Mouse (Mus musculus): ENCODE data around the gene Disp1. TPM values are rescaled to one million over a fixed set of nuclear protein-coding genes. Genes with fewer than 3 reads are reported as not detected.

The Disp1 gene
- polyA plus RNA-seq, 1 experiment from 2014 or later, result 9.6 TPM

DNA sequence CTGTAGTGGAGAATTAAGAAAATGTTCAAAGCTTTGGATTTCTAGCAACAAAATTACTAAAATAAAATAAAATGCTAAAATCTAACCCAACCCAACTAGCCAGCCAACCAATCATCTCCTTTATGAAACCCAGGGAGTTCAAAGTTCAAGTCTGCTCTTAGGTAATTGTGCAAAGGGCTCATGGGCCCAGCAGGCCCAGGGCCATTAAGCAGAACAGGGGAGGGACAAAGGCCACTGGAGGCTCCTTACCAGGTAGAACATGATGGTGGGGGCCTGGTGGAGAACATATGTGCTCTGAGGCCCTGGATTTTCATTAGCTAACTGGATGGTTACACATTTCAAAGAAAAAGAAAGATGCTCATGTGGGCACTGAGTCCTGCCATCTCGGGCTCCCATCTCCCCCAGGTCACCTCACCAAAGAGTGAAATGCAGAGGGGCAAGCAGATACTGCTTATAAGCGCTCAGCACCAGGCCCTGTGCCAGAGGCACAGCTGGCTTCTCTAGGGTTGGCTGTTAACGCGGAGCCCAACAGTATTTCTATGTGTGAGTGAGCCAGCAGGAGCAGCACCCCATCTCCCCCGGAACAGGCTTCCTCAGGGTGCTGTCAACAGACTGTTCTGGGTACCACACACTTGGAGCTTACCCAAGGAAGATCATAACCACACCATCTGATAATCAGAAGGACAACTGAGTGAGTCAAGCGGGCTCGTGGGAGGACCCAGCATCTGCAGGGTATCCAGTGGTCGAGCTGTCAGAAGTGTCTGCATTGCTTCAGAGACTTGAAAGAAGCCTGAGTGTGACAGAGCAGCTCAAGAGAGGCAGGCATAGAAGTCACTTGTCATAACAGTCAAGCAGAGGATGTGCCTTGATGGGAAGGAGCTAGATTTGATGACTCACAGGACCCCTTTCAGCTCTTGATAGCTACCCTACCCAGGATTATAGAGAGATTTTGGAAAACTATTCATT, 137.0 kb downstream of the Disp1 start:
- ATAC-seq (replicated peaks), result no peak
- 87% methylated on average over 8 of the region's 8 CpGs for WGBS
- H3K4me2 ChIP-seq, result no peak overlapping the region
- H3K27ac ChIP-seq, result no peak overlapping the region
- no peak overlapping the region for H3K4me3 ChIP-seq
- no peaks in the 10 kb centered on the region for H3K9me3 ChIP-seq
- peaks cover 23% of the 10 kb centered on the region for H3K36me3 ChIP-seq (replicated peaks)
- H3K9ac ChIP-seq, result no peak overlapping the region
- no peaks in the 10 kb centered on the region for H3K27me3 ChIP-seq (replicated peaks)
- H3K4me1 ChIP-seq, result no peaks in the 10 kb centered on the region

- ATAC-seq (replicated peaks), result no peak
- Histone ChIP-seq H3K4me1 (peaks cover 5% of the 10 kb centered on the region; the same call in 1 of the 2 replicates), H3K9ac (no peak overlapping the region), H3K27me3 (replicated peaks) (no peaks in the 10 kb centered on the region), H3K4me2 (no peak overlapping the region), H3K36me3 (replicated peaks) (peaks cover 4% of the 10 kb centered on the region), H3K4me3 (no peak overlapping the region), H3K27ac (no peak overlapping the region), H3K9me3 (no peaks in the 10 kb centered on the region)
- WGBS, result 75% methylated on average over 4 of the region's 4 CpGs
Observed at GRCm38 (mm10) chr1:183082436-183082835, 138.9 kb downstream of the Disp1 start.

DNA sequence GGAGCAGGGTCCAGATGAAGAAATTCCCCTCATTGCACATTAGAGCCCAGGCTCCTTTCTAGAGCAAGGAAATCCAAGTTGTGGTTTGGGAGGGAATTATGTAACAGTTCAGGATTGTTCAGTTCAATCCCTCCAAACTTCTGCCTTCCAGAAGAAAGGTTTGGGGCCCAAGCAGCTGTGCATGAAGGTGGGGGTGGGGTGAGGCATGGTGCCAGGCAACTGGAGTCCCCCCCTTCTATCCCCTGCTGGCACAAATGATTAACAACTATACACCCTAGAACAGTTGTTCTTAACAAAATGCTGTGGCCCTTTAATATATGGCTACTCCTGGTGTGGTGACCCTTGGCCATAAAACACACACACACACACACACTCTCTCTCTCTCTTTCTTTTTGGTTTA, 140.2 kb downstream of the Disp1 start:
- Histone ChIP-seq H3K9me3 (no peaks in the 10 kb centered on the region), H3K27ac (no peak overlapping the region), H3K27me3 (replicated peaks) (no peaks in the 10 kb centered on the region), H3K4me1 (peaks cover 5% of the 10 kb centered on the region; the same call in 1 of the 2 replicates), H3K36me3 (replicated peaks) (peaks cover 3% of the 10 kb centered on the region; the same call in 1 of the 2 replicates), H3K4me2 (no peak overlapping the region), H3K9ac (no peak overlapping the region), H3K4me3 (no peak overlapping the region)
- no peak for ATAC-seq (replicated peaks)

GRCm38 (mm10) chr1:183075121-183075822, 146.1 kb downstream of the Disp1 start:
- ATAC-seq (replicated peaks), result 0 out of 2 replicates have a peak, but pooled peaks have one; percentile 37
- H3K4me3 ChIP-seq, result no peak overlapping the region
- no peaks in the 10 kb centered on the region for H3K9me3 ChIP-seq
- peaks cover 5% of the 10 kb centered on the region; the same call in 1 of the 2 replicates for H3K4me1 ChIP-seq
- WGBS, result 41% methylated on average over 15 of the region's 15 CpGs
- no peak overlapping the region for H3K27ac ChIP-seq
- no peak overlapping the region for H3K9ac ChIP-seq
- no peaks in the 10 kb centered on the region for H3K27me3 ChIP-seq (replicated peaks)
- no peak overlapping the region for H3K4me2 ChIP-seq
- H3K36me3 ChIP-seq (replicated peaks), result no peaks in the 10 kb centered on the region

DNA sequence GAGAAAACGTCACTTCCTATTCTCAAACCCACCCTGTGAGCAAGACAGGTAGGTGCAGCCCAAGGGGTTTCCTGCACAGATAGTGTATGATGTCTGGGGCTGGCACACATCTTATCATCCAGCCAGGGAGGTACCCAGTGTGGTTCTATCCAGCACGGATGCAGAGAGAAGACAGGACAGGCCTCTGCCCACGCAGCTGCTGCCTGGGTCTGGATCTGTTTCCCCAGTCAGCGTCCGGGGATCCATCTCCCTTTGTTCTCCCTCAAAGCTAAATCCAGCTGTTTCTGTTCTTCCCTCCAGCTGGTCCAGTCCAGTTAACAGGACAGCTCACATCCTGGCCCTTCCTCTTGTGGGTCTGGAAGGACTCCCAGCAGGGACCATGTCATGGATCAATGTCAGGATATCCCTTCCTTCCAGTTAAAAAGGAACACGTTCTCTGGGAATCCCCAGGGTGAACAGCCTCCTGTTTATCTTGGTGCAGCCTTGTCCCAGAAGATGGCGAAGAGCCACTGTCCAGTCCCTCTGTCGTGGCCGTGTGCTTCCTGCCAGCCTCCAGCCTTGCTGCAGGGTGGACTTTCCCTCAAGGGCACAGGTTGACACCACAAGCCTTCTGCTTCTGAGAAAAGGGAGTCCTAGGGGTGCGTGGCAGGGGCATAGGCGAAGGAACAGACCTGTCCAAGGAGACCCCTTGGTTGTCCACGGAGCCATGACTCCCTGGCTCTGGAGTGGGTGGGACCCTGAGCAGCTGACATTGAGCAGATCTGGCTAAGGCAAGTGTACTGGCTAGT, 148.9 kb downstream of the Disp1 start:
- ATAC-seq (replicated peaks), result no peak
- Histone ChIP-seq H3K27ac (no peak overlapping the region), H3K4me1 (no peaks in the 10 kb centered on the region), H3K4me3 (no peak overlapping the region), H3K4me2 (no peak overlapping the region), H3K27me3 (replicated peaks) (no peaks in the 10 kb centered on the region), H3K9me3 (no peaks in the 10 kb centered on the region), H3K9ac (no peak overlapping the region), H3K36me3 (replicated peaks) (no peaks in the 10 kb centered on the region)
- 71% methylated on average over 12 of the region's 12 CpGs for WGBS

DNA sequence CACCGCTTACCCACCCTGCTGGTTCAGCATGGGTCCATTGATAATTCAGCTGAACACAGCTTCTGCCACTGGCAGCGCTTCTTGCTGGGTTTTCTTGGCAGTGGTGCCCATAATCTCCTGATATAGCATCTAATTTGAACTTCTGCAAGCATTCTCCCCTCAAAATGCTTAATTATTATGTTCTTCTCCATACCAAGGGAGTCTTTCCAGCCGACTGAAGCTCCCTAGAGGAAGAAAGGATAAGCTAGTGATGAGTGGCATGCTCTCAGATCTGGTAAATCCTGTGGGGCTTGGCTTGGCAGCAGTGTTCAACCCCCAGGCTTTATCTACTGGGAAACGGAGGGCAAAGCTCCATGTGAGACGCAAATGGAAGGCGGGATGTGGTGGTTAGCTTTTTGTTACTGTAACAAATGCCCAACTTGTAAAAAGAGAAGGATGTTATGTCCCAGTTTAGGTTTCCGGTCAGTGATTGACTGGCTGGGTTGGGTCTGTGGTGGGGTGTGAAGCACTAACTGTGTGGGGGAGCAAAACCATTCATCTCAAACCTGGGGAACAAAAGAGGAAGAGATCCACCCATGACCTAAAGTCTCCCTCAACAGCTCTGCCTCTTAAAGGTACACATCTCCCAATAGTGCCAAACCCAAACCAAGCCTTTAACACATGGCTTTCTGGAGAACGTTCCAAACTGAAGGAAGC, 151.2 kb downstream of the Disp1 start:
- Histone ChIP-seq H3K27me3 (replicated peaks) (no peaks in the 10 kb centered on the region), H3K4me3 (no peak overlapping the region), H3K27ac (no peak overlapping the region), H3K36me3 (replicated peaks) (no peaks in the 10 kb centered on the region), H3K9ac (no peak overlapping the region), H3K4me2 (no peak overlapping the region), H3K4me1 (no peaks in the 10 kb centered on the region), H3K9me3 (no peaks in the 10 kb centered on the region)
- no peak for ATAC-seq (replicated peaks)
- WGBS, result 66% methylated on average over 8 of the region's 8 CpGs

DNA sequence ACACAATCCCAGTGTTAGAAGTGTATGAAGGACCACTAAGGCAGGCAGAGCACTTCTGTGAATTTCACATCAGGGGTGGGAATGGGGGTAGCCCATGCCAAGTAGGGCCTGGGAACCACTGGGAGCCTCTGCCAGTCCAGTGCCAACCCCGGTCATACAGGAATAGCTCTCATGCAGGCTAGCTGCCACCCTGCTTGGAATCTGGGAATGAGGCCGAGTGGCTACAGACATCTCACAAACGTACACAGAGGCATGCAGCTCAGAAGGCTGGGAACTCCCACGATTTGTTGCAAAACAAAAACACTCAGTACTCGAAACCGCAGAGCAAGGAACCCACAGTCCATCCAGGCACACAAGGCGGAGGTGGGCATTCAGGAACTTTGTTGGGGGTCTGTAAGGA, 153.5 kb downstream of the Disp1 start:
- no peak overlapping the region for H3K27ac ChIP-seq
- H3K9me3 ChIP-seq, result no peaks in the 10 kb centered on the region
- no peaks in the 10 kb centered on the region for H3K4me1 ChIP-seq
- no peaks in the 10 kb centered on the region for H3K27me3 ChIP-seq (replicated peaks)
- 81% methylated on average over 7 of the region's 7 CpGs for WGBS
- no peak overlapping the region for H3K4me3 ChIP-seq
- H3K4me2 ChIP-seq, result no peak overlapping the region
- ATAC-seq (replicated peaks), result no peak
- H3K36me3 ChIP-seq (replicated peaks), result no peaks in the 10 kb centered on the region
- no peak overlapping the region for H3K9ac ChIP-seq

DNA sequence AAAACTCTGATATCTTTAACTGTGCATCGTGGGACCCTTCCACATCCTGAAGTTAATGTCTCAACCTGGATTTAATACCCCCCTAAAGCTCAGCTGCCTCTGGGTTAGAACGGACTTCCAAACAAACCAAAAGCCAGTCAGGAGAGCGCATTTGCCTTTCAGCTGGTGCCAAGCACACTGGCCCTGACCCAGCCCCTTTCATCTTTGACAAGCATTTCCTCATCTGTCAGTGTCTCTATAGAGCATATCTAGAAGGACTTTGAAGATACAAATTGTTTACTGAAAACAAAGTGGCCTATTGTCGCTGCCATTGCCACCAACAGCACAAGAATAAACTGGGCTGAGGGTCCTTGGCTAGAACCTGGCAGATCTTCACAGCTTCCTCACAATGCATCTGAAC, 154.3 kb downstream of the Disp1 start:
- Histone ChIP-seq H3K36me3 (replicated peaks) (no peaks in the 10 kb centered on the region), H3K27ac (no peak overlapping the region), H3K4me2 (no peak overlapping the region), H3K4me1 (no peaks in the 10 kb centered on the region), H3K9me3 (no peaks in the 10 kb centered on the region), H3K9ac (no peak overlapping the region), H3K27me3 (replicated peaks) (no peaks in the 10 kb centered on the region), H3K4me3 (no peak overlapping the region)
- ATAC-seq (replicated peaks), result no peak
- 70% methylated on average over 4 of the region's 4 CpGs for WGBS

DNA sequence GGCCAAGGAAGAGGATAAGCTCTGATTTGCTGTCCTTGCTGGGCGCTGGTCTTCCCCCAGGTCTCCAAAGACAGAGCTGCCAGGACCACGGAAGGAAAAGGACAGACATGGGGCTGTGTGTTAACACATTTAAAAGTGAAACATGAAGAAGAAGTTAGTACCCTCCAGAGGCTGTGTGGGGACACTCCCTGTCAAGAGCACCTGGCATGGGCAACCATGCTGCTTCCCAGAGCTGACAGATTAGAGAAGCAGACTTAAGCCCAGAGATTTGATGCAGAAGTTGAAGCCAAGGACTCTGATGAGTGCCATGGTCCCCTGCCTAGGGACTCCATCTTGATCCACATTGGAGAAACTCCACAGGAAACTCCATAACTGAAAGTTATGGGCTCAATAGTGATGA, 160.7 kb downstream of the Disp1 start:
- H3K27ac ChIP-seq, result no peak overlapping the region
- H3K4me3 ChIP-seq, result no peak overlapping the region
- H3K9me3 ChIP-seq, result no peaks in the 10 kb centered on the region
- H3K4me1 ChIP-seq, result no peaks in the 10 kb centered on the region
- no peak overlapping the region for H3K4me2 ChIP-seq
- no peak overlapping the region for H3K9ac ChIP-seq
- no peak for ATAC-seq (replicated peaks)
- H3K36me3 ChIP-seq (replicated peaks), result no peaks in the 10 kb centered on the region
- WGBS, result 87% methylated on average over 2 of the region's 2 CpGs
- H3K27me3 ChIP-seq (replicated peaks), result no peaks in the 10 kb centered on the region

GRCm38 (mm10) chr1:183056289-183056655, 165.1 kb downstream of the Disp1 start:
- Histone ChIP-seq H3K4me2 (no peak overlapping the region), H3K9ac (no peak overlapping the region), H3K9me3 (no peaks in the 10 kb centered on the region), H3K27me3 (replicated peaks) (no peaks in the 10 kb centered on the region), H3K4me3 (no peak overlapping the region), H3K27ac (no peak overlapping the region), H3K4me1 (no peaks in the 10 kb centered on the region), H3K36me3 (replicated peaks) (no peaks in the 10 kb centered on the region)
- no peak for ATAC-seq (replicated peaks)
- 51% methylated on average over 3 of the region's 3 CpGs for WGBS

GRCm38 (mm10) chr1:183055608-183056288, 165.6 kb downstream of the Disp1 start:
- Histone ChIP-seq H3K4me2 (no peak overlapping the region), H3K4me3 (no peak overlapping the region), H3K4me1 (no peaks in the 10 kb centered on the region), H3K27ac (no peak overlapping the region), H3K27me3 (replicated peaks) (no peaks in the 10 kb centered on the region), H3K9ac (no peak overlapping the region), H3K36me3 (replicated peaks) (no peaks in the 10 kb centered on the region), H3K9me3 (no peaks in the 10 kb centered on the region)
- WGBS, result 80% methylated on average over 2 of the region's 2 CpGs
- ATAC-seq (replicated peaks), result no peak
